Mouse (Mus musculus): ENCODE measurements around the gene Irx6.

- TF ChIP-seq CTCF (IDR thresholded peaks at IDR 0.05): no peak
- no peak for TF ChIP-seq EP300 (IDR thresholded peaks at IDR 0.05)
Observed at GRCm38 (mm10) chr8:92718057-92718456, 44.0 kb downstream of the Irx6 start.

All from lung, postnatal 0 days (tissue).